Mouse (Mus musculus): Measurements from ENCODE around the gene Ccl17.
"Not testable (repeated sequence)": the region's sequence is repeated elsewhere in the genome, so short reads cannot be mapped to it uniquely, and the experiment has no call there.

Ccl17 gene

GRCm38 (mm10) chr8:94828284-94828683 is 18.0 kb downstream of the Ccl17 start:
- DNase-seq: peak in 1 of 2 experiments; percentile 27

GRCm38 (mm10) chr8:94833901-94834405 is 23.7 kb downstream of the Ccl17 start:
- DNase-seq: not testable (repeated sequence)

GRCm38 (mm10) chr8:94835751-94836150 is 25.5 kb downstream of the Ccl17 start:
- DNase-seq: not testable (repeated sequence)

- DNase-seq: no peak
These were observed 26.4 kb downstream of the Ccl17 start for GRCm38 (mm10) chr8:94836456-94837240.

GRCm38 (mm10) chr8:94837662-94838574 is 27.7 kb downstream of the Ccl17 start, which contains the start of the genes Coq9 and Ciapin1:
Gene Coq9, plus strand, starts transcription at chr8:94838321.
Gene Ciapin1, minus strand, starts transcription at chr8:94838358.
- peak; percentile 96 to 97 for DNase-seq

GRCm38 (mm10) chr8:94838600-94838999 is 28.3 kb downstream of the Ccl17 start:
- DNase-seq: peak in 1 of 2 experiments; percentile 90

GRCm38 (mm10) chr8:94841183-94841582 is 30.9 kb downstream of the Ccl17 start:
- no peak for DNase-seq

GRCm38 (mm10) chr8:94850049-94850448 is 39.8 kb downstream of the Ccl17 start:
- DNase-seq: no peak

GRCm38 (mm10) chr8:94854761-94855160 is 44.5 kb downstream of the Ccl17 start:
- DNase-seq: not testable (repeated sequence)

- no peak for DNase-seq
These were observed 46.7 kb downstream of the Ccl17 start for GRCm38 (mm10) chr8:94857011-94857345.

- peak; percentile 96 to 97 for DNase-seq
These were observed 47.3 kb downstream of the Ccl17 start, which contains the start of gene Polr2c for GRCm38 (mm10) chr8:94857346-94858173. Gene Polr2c, plus strand, starts transcription at chr8:94857450.

GRCm38 (mm10) chr8:94861352-94861910 is 51.2 kb downstream of the Ccl17 start:
- peak; percentile 50 to 74 for DNase-seq

All from cerebellum, postnatal 25 days (tissue).